Mouse (Mus musculus) cerebral cortex, adult 2 months (tissue): ENCODE data around the gene Col17a1.

ENCODE experiments used
- WGBS: fragments of 180-500 bp; shearing (Covaris S2); methylation state at CpG from one replicate; pipeline ENCODE4 v1.1.7; 2018; 5-methylcytosine and 5-hydroxymethylcytosine counted together

Col17a1 gene

DNA sequence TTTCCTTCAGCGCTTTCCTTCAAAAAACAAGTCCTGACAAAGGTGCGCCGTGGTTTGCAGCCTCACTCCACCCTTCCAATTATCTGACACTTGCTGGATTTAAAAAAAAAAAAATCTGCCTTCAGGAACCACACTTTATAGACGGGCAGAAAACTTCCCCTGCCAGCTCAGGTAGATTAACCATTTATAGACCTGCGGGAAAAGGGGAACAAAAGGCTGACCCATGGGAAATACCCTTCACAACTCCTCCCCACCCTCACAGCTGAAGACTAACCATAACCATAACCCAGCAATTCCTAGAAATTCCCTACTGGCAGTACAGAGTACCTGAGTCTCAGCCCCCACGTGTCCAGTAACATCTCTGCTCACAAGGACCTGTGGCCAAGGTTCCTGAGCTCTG, at the start of gene Col17a1:
TSS of gene Col17a1 (minus strand) at position 101 of the 400 bp plus-strand sequence.
- 90% methylated on average over 6 of the region's 6 CpGs for WGBS

DNA sequence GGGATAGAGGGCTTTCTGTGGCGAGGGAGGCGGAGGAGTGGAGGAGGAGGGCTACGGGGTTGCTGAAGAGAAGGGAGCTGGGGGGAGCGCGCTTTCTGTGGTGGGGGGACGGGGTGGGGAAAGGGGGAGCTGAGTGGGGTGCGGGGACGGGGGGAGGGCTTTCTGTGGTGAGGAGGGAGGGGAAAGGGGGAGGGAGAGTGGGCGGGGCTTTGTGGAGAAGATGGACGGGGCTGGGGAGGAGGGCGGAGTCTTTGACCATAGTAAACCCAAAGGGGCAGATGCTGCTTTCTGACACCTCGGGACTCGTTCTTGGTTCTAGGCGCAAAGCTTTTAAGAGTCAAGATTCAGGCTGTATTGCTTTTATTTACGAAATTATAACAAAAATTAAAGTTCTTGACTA, 40.0 kb upstream of the Col17a1 start:
- 4% methylated on average over 13 of the region's 15 CpGs for WGBS

DNA sequence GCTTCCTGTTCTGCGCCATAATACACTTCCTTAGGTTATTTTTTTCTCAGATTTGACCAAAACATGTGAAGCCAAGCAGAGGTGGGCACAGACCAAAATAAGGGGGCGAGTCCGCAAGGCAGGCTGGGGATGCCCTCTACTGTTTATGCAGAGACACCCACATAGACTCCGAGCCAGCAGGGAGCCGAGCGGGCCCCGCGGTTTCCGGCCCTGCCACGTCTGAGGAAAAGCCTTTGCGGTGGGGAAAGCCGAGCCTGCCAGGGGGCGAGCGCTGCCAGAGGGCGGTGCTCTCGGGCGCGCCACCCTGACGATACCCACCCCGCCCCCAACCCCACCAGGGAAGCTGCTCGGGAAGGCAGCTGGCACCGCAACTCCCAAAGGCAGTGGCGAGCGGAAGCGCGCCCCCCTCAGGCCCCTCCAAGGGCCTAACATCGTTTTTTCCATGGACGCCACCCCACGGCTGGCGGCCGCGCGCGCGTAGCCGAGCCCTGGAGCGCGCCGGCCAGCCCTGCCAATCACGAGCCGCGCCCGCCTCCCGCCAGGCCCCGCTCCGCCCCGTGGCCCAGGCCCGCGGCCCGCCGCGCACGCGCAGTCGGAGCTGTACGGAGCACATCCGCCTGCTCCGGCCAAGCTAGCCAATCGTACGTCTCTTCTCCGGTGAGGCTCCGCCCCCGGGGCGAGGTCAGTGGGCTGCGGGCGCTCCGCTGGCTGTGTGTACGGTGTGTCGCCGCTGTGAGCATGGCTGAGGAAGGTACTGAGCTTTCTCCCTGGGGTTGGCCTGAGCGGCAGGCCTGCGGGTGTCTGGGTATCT, 39.4 kb upstream of the Col17a1 start, which contains the start of gene Sfr1:
TSS of gene Sfr1 (plus strand) at position 612 of the 811 bp plus-strand sequence.
- 2% methylated on average over 71 of the region's 72 CpGs for WGBS

DNA sequence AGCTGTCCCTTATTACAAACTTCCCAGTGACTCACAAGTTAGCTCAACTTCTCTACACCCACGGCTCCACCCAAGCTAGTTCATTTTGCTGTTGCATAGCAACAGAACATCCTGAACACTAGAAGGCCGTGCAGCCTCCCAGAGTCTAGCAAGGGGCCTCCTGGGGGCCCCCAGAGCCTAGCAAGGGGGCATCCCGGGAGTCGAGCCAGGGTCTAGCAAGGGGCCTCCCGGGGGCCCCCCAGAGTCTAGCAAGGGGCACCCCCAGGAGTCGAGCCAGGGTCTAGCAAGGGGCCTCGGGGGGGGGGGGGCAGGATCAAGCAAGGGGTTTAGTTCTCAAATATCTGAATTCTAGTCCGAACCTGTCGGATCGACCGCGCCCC, 38.8 kb upstream of the Col17a1 start:
- 1% methylated on average over 12 of the region's 12 CpGs for WGBS

DNA sequence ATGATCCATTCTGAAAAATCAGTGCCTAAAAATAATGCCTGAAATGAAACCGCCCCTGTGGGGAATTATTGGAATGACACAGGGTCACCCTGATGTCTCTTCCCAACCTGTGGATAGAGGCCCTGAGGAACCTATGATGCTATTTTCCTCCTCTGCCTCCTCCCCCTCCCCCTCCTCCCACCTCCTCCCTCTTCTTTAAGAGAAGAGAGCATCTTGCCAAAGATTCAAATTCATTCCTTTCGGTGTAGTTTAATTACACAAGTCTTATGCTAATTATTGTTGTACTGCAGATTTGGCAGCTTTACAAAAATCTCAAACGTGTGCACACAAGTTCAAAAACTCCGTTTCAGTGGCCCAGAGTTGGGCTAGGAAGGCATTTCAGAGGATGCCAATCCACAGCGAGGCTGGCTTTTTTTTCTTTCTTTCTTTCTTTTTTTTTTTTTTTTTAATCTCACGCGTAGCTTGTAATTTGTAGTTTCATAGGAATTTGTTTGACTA, 33.8 kb upstream of the Col17a1 start:
- 31% methylated on average over 7 of the region's 7 CpGs for WGBS

DNA sequence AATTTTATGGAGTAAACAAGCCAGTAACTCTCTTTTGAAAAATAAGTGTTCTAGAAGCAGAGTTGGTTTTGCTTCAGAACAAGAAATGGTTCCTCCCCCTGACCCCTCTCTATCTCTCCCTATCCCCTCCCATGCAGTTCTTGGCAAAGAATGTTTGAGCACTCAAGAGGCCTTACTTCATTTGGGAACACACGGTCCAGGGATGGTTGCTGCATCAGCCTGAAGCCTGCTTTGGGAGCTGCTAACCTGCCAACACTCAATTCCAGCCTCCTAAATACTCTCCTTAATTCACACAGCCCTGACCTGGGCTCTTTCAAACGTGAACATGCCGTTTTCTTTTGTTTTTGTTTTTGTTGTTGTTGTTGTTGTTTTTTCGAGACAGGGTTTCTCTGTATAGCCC, 33.0 kb upstream of the Col17a1 start:
- WGBS, result 64% methylated on average over 4 of the region's 4 CpGs

DNA sequence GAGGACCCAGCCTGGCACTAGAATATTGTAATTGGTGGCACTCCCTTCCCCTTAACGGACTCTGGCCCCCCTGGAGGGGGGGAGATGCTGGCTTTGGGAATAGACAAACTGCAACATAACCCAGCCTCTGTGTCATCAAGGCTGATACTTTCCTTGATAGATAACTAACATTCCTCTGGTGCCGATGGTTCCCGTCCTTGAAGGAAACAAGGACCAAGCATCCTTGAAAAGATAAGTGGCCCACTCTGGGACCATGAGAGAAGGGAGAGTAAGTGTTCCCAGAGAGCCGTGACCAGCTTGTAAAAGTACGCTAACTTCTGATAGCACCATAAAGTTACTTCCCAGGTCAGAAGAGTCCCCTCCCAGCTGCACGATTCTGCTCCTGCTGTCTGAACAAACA, 30.6 kb upstream of the Col17a1 start:
- WGBS, result 88% methylated on average over 6 of the region's 6 CpGs

DNA sequence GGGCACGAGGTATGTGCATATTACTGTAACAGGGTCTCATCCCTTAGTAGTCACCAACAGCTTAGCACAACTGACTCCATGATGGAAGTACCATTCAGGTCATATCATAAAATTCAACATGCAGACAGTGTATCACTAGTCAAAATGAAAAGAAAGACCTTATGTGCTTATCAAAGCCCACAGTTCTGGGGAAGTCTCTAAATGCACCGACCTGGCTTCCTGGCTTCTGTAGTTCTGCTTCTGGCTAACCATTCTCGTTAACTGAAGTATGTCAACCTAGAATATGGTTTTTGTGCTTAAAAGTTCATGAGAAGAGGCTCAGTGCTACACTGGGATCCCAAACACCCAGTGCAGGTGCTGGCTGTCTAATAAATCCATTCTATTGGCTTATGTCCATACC, 27.3 kb upstream of the Col17a1 start:
- WGBS, result 86% methylated on average over 3 of the region's 3 CpGs

DNA sequence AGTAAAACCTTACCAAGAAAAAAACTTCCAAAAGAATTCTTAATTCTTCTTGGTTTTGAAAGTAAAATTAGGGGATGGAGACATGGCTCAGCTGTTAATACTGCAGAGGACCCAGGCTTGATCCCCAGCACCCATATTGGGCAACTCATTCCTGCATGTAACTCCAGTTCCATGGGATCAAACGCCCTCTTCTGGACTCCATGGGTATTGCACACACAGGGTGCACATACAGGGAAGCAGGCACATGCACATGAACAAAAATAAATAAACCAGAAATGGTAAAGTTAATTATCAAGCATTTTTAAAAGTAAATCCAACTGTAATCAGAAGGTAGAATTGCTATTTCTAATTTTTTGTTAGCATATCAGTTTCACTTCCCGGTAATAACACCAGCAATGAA, 24.2 kb upstream of the Col17a1 start:
- 57% methylated on average over 2 of the region's 2 CpGs for WGBS

DNA sequence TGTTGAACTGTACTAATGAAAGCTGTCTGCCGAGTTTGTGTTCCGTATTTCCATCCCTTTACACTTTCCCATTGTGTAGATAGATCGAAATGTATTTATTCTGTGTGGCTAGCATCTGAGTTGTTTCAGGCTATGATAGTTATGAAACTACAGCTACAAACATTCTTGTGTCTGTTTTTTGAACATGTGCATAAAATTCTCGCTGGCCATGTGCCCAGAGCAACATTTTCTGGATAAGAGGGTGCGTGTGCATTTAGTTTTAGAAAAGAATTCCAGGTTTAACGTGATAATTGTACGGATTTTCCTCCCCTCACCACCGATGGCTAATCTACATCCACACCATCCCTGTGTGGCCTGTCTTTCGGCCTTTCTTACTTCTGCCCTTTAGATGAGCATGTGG, 21.6 kb upstream of the Col17a1 start:
- WGBS, result 65% methylated on average over 9 of the region's 9 CpGs

DNA sequence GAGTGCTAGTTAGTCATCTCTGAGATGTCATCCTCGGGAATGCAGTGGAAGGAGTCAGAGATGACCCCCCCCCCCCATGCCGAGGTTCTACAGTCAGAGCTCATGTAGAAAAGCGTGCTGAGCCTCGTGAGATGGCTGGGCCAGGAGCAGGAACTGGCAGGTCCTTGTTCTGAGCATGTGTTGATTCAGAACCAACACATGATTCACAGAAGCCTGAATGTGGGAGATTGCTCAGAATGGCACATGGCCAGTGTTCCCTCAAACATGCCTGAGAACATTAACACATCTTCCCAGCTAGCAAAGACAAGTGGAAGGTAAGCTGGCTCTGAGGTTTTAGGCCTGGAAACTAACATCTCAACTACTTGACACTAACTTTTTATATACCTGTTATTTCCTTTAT, 18.5 kb upstream of the Col17a1 start:
- WGBS, result 54% methylated on average over 4 of the region's 4 CpGs

DNA sequence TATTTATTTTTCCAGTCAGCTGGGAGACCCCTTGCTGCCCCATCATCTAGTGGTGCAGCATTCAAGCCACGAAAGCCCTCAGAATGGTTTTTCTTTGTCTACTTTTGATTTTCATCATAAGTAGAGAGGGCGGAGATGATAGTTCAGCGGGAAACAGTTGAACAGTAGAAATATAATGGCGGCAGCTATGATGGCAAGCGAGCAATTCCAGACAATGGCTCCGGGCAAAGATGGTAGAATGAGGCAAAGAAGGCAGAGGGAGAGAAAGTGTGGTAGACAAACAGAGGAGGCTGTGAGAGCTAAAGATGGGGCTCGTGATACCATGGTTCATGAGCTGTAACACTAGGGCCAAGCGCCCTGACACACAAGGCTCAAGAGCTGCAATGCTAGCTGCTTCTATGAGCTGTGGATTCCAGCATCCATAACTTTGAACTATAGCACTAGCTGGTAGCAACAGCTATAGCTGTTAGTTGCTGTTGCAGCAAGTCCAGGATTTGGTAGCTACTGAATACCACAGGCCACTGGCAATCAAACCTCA, 13.9 kb upstream of the Col17a1 start:
- 96% methylated on average over 8 of the region's 8 CpGs for WGBS

DNA sequence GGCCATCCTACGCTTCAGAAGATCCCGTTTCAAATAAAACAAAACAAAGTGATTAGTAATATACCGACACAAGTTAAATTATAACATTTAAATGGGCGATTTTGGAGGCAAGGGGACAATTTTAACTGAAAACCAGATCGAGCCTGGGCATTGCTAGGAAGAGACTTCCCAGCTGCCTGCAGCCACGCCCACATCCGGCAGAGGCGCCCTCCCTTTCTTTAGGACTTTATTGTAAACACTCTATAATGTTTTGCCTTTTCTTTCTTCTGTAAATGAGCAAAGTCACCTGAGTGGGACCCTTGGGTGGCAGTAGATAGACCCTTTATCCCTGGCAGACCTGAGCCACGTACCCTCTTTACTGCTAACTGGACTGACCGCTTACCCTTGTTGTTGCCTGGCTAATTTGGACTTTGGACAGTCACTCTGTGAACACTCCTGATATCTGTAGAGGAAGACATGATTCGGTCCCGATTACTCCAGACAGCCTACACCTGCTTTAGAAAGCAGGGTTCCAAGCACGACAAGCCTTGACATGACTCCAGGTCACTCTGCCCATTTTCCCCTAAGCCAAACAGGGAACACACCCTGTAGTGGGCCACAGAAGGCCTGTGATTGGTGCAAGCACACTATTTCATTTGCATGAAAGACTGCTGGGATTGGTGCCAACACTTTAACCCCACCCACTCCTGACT, 13.3 kb upstream of the Col17a1 start:
- WGBS, result 78% methylated on average over 13 of the region's 13 CpGs

DNA sequence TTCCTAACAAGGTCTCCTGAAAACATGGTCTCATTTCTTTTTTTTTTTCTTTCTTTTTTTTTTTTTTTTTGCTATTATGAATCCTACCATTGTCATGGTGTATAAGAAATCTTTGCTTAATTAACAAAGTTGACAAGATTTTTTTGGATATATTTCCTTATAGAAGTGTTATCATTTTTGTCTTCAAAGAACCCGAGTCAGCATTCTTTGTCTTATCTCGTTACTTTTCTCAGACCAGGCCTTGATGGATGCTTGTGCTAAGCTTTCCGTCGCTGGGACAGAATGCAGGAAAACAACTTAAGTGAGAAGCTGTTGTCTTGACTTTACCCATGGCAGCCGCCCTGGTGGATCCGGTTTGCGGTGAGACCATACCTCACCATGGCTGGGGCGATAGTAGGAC, 8.6 kb upstream of the Col17a1 start:
- WGBS, result 91% methylated on average over 8 of the region's 8 CpGs

DNA sequence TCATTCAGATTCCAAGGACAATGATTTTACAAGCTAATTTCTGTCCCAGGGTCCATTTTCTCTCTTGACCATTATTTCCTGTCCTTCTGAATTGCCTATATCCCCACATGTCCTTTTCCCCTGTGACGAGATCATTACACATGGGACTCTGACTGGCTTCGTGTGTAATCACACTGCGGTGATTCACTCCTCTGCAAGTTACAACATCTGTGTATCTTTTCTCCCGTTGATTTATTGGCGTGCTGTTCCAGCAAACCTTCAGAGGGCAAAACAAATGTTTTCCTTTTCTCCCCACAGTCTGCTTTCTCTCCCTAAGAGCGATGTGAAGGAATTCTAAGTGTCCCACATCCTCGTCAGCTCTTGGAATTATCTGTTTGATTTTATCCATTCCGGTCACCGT, 7.8 kb upstream of the Col17a1 start:
- 77% methylated on average over 9 of the region's 9 CpGs for whole genome bisulfite sequencing

DNA sequence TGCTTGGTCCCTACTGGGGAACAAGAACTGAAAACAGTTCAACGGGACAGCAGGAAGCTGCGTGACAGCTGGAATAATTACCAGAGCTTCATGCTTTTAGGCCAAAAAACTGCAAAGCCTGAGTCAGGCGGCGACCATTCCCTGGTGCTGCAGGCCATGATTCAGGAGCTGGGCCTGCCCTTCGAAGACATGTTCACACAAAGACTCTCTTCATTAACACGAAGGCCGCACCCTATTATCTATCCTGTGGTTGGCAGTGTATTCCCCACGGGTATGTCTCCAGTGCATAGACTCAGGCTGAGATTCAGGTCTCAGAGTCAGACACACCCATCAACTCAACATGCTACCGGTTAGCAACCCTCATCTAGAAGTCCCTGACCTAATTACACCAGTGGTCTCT, 6.4 kb upstream of the Col17a1 start:
- 89% methylated on average over 9 of the region's 9 CpGs for WGBS

DNA sequence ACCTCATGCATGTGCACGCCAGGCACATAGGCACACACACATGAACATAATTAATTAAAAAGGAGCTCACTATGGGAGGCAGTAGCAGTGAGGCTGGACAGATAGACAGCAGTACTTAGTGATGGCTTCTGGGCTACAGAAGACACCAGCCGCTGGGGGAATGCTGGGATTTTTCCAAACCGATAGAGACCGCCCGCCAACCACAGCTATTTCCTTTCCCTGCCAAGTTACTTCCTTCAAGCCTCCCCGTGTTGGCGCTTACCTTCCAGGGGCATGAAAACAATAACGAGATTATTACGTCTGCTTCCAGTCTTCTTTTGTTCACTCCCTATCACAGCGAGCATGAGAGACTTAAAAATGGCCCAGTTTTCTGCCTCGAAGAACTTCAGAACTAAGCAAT, 5.2 kb upstream of the Col17a1 start:
- 76% methylated on average over 11 of the region's 11 CpGs for WGBS

DNA sequence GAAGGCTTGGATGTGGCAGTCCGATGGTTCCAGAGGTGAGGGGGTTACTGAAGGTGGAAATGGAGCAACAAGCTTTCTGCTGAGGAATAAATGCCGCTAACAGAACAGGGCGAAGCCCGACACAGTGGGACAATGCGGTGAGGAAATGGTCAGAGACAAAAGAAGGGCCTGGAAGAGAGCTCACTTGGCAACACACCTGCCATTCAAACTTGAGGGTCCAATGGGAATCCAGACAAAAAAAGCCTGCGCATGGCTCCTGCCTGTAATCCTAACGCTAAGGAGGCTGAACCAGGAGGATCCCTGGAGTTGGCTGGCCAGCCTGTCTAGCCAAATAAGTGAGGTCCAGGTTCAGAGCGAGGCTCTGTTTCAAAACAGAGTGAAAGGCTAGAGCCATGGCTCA, 4.5 kb upstream of the Col17a1 start:
- WGBS, result 93% methylated on average over 8 of the region's 8 CpGs

DNA sequence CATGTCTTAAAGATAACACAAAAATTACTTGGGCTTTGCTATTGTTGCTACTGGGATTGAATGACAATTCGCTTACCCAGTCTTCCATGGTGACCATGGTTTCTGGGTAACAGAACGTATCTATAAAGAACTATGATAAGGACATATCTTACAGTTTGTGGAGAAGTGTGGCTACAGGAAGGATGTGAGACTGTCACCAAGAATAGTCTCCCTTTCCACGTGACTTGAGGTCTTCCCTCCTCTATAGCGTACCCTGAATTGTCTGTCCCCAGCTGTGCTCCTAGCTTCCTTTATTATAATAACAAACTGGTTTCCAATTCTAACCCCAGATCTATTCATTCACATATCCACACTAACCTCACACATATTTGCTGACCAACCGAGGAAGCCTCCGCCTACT, 3.8 kb upstream of the Col17a1 start:
- 87% methylated on average over 6 of the region's 6 CpGs for WGBS

DNA sequence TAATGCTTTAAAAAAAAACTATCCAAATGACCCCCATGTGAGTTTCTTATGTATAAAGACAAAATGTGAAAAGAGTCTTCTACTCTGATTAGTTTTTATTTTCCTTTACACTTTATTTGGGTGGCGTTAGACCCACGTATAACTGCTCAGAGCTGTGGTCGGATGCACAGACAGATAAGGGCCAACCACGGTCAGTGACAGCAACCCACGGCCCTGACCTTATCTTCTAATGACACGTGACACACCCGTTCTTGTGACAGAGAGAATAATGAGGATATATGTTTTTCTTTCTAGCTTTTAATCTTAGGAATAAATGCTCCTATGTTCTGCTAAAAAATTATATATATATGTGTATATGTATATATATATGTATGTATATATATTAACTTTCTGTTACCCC, 2.3 kb downstream of the Col17a1 start:
- whole genome bisulfite sequencing, result 92% methylated on average over 7 of the region's 7 CpGs

DNA sequence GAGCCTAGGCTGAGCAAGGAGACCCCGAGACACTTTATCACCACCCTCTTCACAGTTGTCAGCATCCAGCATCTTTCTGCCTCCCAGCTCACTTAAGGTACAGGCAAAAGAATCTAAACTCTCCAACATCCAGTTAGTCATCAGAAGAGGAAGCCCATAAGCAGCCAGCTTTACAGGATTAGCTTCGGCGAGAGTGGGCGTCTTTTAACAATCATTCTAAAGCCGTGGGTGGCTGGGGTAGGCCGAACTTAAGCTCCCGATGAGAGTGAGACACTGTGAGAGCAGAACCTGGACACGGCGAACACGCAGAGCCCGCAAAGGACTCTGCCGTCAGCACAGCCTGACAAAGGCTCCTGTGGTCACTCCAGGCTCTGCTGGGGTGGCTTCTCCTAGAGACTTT, 13.2 kb downstream of the Col17a1 start:
- WGBS, result 38% methylated on average over 12 of the region's 12 CpGs

DNA sequence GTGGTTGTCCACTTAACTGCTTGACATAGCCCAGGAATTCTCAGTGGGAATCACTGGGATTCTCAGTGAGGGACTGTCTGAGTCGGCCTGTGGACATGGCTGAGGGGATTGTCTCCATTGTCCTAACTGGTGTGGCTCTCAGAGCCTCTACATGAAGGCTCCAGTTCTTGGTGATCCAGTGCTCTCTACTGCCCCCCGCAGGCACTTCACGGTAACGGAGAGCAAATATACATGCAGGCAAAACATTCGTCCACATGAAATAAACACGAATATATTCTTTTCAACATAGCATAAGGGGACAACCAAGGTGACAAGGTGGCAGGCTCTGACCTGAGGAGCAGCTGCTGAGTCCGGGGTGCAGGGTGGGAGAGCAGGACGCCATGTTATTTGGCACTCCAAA, 17.5 kb downstream of the Col17a1 start:
- 44% methylated on average over 8 of the region's 8 CpGs for WGBS

DNA sequence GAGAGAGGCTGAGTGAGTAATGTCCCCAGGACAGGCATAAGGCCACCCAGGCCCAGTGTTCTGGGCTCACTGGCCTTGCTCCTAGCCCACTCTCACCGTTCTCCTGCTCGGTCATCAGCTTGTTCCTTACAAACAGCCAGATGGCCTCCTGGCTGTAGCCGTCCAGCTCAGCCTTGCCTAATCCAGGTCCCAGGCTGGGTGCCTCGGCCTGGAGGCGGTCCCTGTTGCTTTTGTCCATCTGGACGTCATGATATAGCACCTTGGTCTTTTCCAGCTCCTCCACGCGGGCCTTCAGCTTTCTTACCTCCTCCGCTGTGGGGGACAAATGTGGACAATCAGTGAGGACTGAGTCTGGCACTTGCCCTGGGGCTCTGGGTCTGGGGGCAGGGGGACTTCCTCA, 23.5 kb downstream of the Col17a1 start:
- 70% methylated on average over 9 of the region's 9 CpGs for WGBS
